ENCODE assay signal across 19 mouse cellular contexts in the genomic region with DNA sequence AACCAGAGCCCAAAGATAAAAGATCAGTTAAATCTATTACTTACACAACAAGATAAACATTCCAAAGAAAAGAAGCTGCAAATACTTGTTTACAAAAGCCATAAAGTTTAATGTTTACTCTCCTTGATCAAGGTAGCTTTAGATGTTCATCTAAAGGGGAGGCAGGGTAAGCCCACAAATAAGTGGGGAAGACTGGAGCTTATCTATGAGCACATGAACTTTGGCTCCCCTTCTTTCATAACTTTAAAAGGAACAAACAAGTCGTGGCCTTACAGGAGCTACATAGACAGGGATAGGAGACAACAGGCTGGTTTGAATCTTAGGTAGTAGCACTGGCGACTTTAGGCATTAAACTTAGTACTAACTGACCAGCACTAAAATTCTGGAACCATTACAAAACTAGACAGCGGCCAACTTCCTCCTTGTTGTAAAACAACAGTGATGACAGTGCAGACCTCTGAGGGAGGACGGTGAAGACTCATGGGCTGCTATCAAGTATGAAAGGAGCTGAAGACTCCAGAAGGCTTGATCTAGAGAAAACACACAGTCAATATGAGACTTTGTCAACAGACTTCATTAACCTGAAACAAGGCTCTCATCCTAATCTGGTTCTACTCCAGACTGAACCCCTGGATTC.
A peak's percentile ranks its signal among the peaks of the same experiment; 100 is the strongest.
DNase-seq lines count a peak whose midpoint lies in the region; ATAC-seq and TF ChIP-seq lines count a peak whose summit lies in the region.
"Had no signal": no experiment of that assay in that cellular context is flagged by ENCODE, and none has a peak within 500 bp of the region (broad histone marks: within the 10 kb centered on the region; RNA-seq: fewer than 3 reads in every experiment).

No protein-coding gene starts in this region.

- 67% methylated on average over 4 of the region's 4 CpGs for WGBS in heart, embryonic 11.5 days (ENCODE audit: insufficient replicate concordance)
- 10% methylated on average over 4 of the region's 4 CpGs for WGBS in liver, adult 2 months
- WGBS in liver, embryonic 16.5 days (ENCODE audit: insufficient replicate concordance), result 20% methylated on average over 4 of the region's 4 CpGs

- no peaks in the 10 kb centered on the region for H3K9me3 ChIP-seq in heart, embryonic 11.5 days (replicated peaks; ENCODE audit: control insufficient read depth, low read length)
- no peaks in the 10 kb centered on the region for H3K9me3 ChIP-seq in liver, embryonic 16.5 days (replicated peaks; ENCODE audit: control insufficient read depth, low read length)
- H3K9me3 ChIP-seq: forebrain, embryonic 12.5 days; heart, embryonic 12.5 days; kidney, embryonic 15.5 days; limb, embryonic 13.5 days; neural tube, embryonic 13.5 days had no signal

- H3K4me1 ChIP-seq in heart, embryonic 11.5 days (ENCODE audit: control insufficient read depth, insufficient read depth, low read length), result no peaks in the 10 kb centered on the region
- peaks cover 35% of the 10 kb centered on the region for H3K4me1 ChIP-seq in liver, adult 2 months (ENCODE audit: control insufficient read depth, insufficient read depth, low read length)
- H3K4me1 ChIP-seq in liver, embryonic 16.5 days (ENCODE audit: control insufficient read depth, low read depth, low read length), result peaks cover 2% of the 10 kb centered on the region; the same call in 1 of the 2 replicates
- H3K4me1 ChIP-seq: forebrain, embryonic 12.5 days; heart, embryonic 12.5 days; kidney, embryonic 15.5 days; limb, embryonic 13.5 days had no signal

- H3K4me3 ChIP-seq in heart, embryonic 11.5 days (ENCODE audit: low read depth, low read length), result no peak overlapping the region
- H3K4me3 ChIP-seq in liver, adult 2 months (ENCODE audit: insufficient read depth, low read depth, low read length), result no peak overlapping the region
- no peak overlapping the region for H3K4me3 ChIP-seq in liver, embryonic 16.5 days (ENCODE audit: low read depth, low read length)
- H3K4me3 ChIP-seq: forebrain, embryonic 12.5 days; heart, embryonic 12.5 days; kidney, embryonic 15.5 days; limb, embryonic 13.5 days; neural tube, embryonic 13.5 days had no signal

- H3K4me2 ChIP-seq in heart, embryonic 11.5 days, result no peak overlapping the region
- H3K4me2 ChIP-seq in liver, embryonic 16.5 days (ENCODE audit: low read depth, low read length), result no peak overlapping the region
- H3K4me2 ChIP-seq: forebrain, embryonic 12.5 days; heart, embryonic 12.5 days; kidney, embryonic 15.5 days; limb, embryonic 13.5 days; neural tube, embryonic 13.5 days had no signal

- H3K27ac ChIP-seq in heart, embryonic 11.5 days (ENCODE audit: low read depth, low read length), result no peak overlapping the region
- peak overlapping the region; percentile 95 for H3K27ac ChIP-seq in liver, adult 2 months (replicated peaks; ENCODE audit: insufficient read depth, low read depth, low read length)
- H3K27ac ChIP-seq in liver, embryonic 16.5 days (ENCODE audit: low read length), result peak overlapping the region; percentile 63
- H3K27ac ChIP-seq: forebrain, embryonic 12.5 days; kidney, embryonic 15.5 days; limb, embryonic 13.5 days; neural tube, embryonic 13.5 days; stomach, postnatal 0 days had no signal

- H3K79me2 ChIP-seq in liver, adult 2 months (ENCODE audit: control insufficient read depth, insufficient read depth, low read length), result peaks cover 45% of the 10 kb centered on the region

- no peaks in the 10 kb centered on the region for H3K27me3 ChIP-seq in heart, embryonic 11.5 days (ENCODE audit: control insufficient read depth, insufficient read depth, low read length)
- no peaks in the 10 kb centered on the region for H3K27me3 ChIP-seq in liver, adult 2 months (ENCODE audit: control insufficient read depth, insufficient read depth, low read length)
- no peaks in the 10 kb centered on the region for H3K27me3 ChIP-seq in liver, embryonic 16.5 days (ENCODE audit: control insufficient read depth, insufficient read depth, low read depth, low read length)
- H3K27me3 ChIP-seq: forebrain, embryonic 12.5 days; heart, embryonic 12.5 days; kidney, embryonic 15.5 days; limb, embryonic 13.5 days; neural tube, embryonic 13.5 days had no signal

- TF ChIP-seq POLR2A in liver, adult 2 months (IDR thresholded peaks at IDR 0.05; ENCODE audit: extremely low read depth, insufficient read depth, low read length), result no peak

- no peak for ATAC-seq in heart, embryonic 11.5 days (replicated peaks; ENCODE audit: insufficient number of reproducible peaks, low FRiP score, low TSS enrichment)
- peak; percentile 55 for ATAC-seq in liver, embryonic 16.5 days (ENCODE audit: low read depth)
- ATAC-seq: lung, postnatal 0 days had no signal

- DNase-seq in heart, adult 18-20 months, result peak; percentile 42 to 48
- peak; percentile 97 for DNase-seq in liver, adult 2 months (ENCODE audit: extremely low read depth, low read depth, low spot score)
- DNase-seq in liver, result no peak
- no peak for DNase-seq in B cell, adult 2 months
- DNase-seq in left cerebral cortex, postnatal 36 days (ENCODE audit: low spot score in 2 of 2), result no peak
- DNase-seq: adrenal gland, adult 8-10 months; cerebellum, adult 11-12 months; cerebellum, postnatal 25 days; heart, postnatal 4 days; layer of hippocampus, adult 9-11 months had no signal

- no peak overlapping the region for H3K9ac ChIP-seq in heart, embryonic 11.5 days (ENCODE audit: low read depth, low read length)
- 0 out of 2 replicates have a peak overlapping the region, but pooled peaks have one; percentile 17 for H3K9ac ChIP-seq in liver, adult 2 months (ENCODE audit: low read depth, low read length)
- no peak overlapping the region for H3K9ac ChIP-seq in liver, embryonic 16.5 days (ENCODE audit: low read depth, low read length)
- H3K9ac ChIP-seq: forebrain, embryonic 12.5 days; heart, embryonic 12.5 days; kidney, embryonic 15.5 days; limb, embryonic 13.5 days; neural tube, embryonic 13.5 days had no signal

- H3K36me3 ChIP-seq in heart, embryonic 11.5 days (ENCODE audit: control insufficient read depth, insufficient read depth, low read length), result no peaks in the 10 kb centered on the region
- no peaks in the 10 kb centered on the region for H3K36me3 ChIP-seq in liver, adult 2 months (ENCODE audit: control insufficient read depth, insufficient read depth, low read length)
- no peaks in the 10 kb centered on the region for H3K36me3 ChIP-seq in liver, embryonic 16.5 days (ENCODE audit: control insufficient read depth, insufficient read depth)
- H3K36me3 ChIP-seq: forebrain, embryonic 12.5 days; heart, embryonic 12.5 days; kidney, embryonic 15.5 days; limb, embryonic 13.5 days; neural tube, embryonic 13.5 days had no signal

- TF ChIP-seq CTCF in liver, adult 2 months (IDR thresholded peaks at IDR 0.05; ENCODE audit: low read depth, low read length), result no peak

- intact Hi-C loops in left cerebral cortex, postnatal 36 days (cut with DNase I), result no loop called here

Comparison
In these comparisons a context has a peak if more than half of its experiments do, and no peak if none do; other contexts are left out.
1. DNase-seq: peak in heart, adult 18-20 months (2 of 2) and liver, adult 2 months (single experiment); none in liver (single experiment), B cell, adult 2 months (0 of 2) and left cerebral cortex, postnatal 36 days (0 of 2).